Mouse (Mus musculus): ENCODE results near the gene Myo5c. TPM values are rescaled to one million over a fixed set of nuclear protein-coding genes. Genes with fewer than 3 reads are reported as not detected.

Gene Myo5c
- total and polyA plus RNA-seq, 3 experiments, result 0.15 to 0.22 TPM; not detected in 1

DNA sequence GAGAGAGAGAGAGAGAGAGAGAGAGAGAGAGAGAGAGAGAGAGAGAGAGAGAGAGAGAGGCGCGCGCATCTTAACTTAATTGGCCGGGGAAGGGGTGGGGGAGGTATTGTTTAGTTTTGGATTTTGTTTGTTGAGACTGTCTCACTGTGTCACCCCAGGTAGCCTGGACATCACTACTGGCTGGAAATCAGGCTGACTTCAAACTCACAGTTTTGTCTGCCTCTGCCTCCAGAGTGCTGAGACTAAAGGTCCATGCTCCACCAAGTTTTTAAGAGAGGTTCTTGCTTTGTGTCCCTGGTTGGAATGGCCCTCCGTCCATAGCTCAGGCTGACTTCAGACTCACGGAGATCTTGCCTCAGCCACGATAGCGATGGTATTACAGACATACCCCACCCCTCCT, 1.0 kb downstream of the Myo5c start:
- TF ChIP-seq CTCF (IDR thresholded peaks at IDR 0.05; ENCODE audit: low read depth, low read length), result no peak
- no peak for TF ChIP-seq GATA1 (IDR thresholded peaks at IDR 0.05; ENCODE audit: borderline replicate concordance, low read length)
- no peak for TF ChIP-seq POLR2AphosphoS5 (IDR thresholded peaks at IDR 0.05; ENCODE audit: insufficient replicate concordance, low read depth, low read length)
- TF ChIP-seq TAL1 (conservative IDR thresholded peaks at IDR 0.05; ENCODE audit: low read depth, low read length), result no peak
- no peak for TF ChIP-seq GATA2 (IDR thresholded peaks at IDR 0.05; ENCODE audit: borderline replicate concordance, low read depth, low read length)
- Histone ChIP-seq H3K36me3 (replicated peaks) (no peaks in the 10 kb centered on the region), H3K4me1 (ENCODE audit: insufficient read depth, low read depth, low read length) (no peaks in the 10 kb centered on the region), H3K4me3 (ENCODE audit: low read depth, low read length) (no peak overlapping the region), H3K9me3 (replicated peaks) (no peaks in the 10 kb centered on the region), H3K27me3 (ENCODE audit: insufficient read depth, low read length) (peaks cover 7% of the 10 kb centered on the region)
- no peak for ATAC-seq (ENCODE audit: extremely low read depth, insufficient number of reproducible peaks, low FRiP score, poor library complexity, severe bottlenecking)
- no peak for DNase-seq (ENCODE audit: low spot score)

GRCm38 (mm10) chr9:75234271-75234741, 2.5 kb downstream of the Myo5c start:
- Histone ChIP-seq H3K4me3 (ENCODE audit: low read depth, low read length) (no peak overlapping the region), H3K4me1 (ENCODE audit: insufficient read depth, low read depth, low read length) (no peaks in the 10 kb centered on the region), H3K27me3 (ENCODE audit: insufficient read depth, low read length) (peaks cover 11% of the 10 kb centered on the region; the same call in 1 of the 2 replicates), H3K36me3 (replicated peaks) (no peaks in the 10 kb centered on the region), H3K9me3 (replicated peaks) (no peaks in the 10 kb centered on the region)
- ATAC-seq (ENCODE audit: extremely low read depth, insufficient number of reproducible peaks, low FRiP score, poor library complexity, severe bottlenecking) (no peak), DNase-seq (ENCODE audit: low spot score) (no peak)
- no peak for TF ChIP-seq TAL1 (conservative IDR thresholded peaks at IDR 0.05; ENCODE audit: low read depth, low read length)
- TF ChIP-seq GATA2 (IDR thresholded peaks at IDR 0.05; ENCODE audit: borderline replicate concordance, low read depth, low read length), result no peak
- no peak for TF ChIP-seq GATA1 (IDR thresholded peaks at IDR 0.05; ENCODE audit: borderline replicate concordance, low read length)
- TF ChIP-seq POLR2AphosphoS5 (IDR thresholded peaks at IDR 0.05; ENCODE audit: insufficient replicate concordance, low read depth, low read length), result no peak
- TF ChIP-seq CTCF (IDR thresholded peaks at IDR 0.05; ENCODE audit: low read depth, low read length), result no peak

DNA sequence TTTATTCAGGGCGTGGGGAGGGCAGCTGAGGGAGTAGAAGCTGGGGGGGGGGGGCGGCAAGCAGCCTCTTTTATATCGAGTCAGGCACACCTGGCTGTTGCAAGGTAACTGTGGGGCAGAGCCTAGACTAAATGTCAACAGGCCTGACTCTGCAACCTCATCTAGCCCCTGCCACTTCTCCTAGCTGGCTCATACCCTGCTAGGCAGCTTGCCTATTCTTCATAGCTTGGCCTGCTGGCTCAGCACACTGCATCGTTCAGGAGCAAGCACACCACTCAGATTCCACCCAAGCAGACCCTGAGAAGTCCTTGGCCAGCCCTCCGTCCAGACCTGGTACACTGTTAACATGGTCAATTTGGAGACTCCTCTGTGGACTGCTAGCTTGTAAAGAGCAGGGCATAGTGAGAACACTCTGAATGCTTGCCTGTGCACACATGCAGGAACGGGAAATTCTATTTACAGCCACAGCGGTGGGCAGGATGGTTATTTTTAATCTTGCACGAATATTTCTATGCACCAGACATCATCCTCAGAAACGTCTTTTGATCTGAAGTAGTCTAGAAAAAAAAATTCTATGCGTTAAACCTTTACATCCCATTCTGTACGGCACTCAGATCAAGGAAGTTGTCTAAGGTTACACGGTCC, 3.3 kb downstream of the Myo5c start:
- peaks cover 11% of the 10 kb centered on the region; the same call in 1 of the 2 replicates for H3K27me3 ChIP-seq (ENCODE audit: insufficient read depth, low read length)
- no peak overlapping the region for H3K4me3 ChIP-seq (ENCODE audit: low read depth, low read length)
- DNase-seq (ENCODE audit: low spot score) (no peak), ATAC-seq (ENCODE audit: extremely low read depth, insufficient number of reproducible peaks, low FRiP score, poor library complexity, severe bottlenecking) (no peak)
- TF ChIP-seq TAL1 (conservative IDR thresholded peaks at IDR 0.05; ENCODE audit: low read depth, low read length), result no peak
- no peak for TF ChIP-seq GATA2 (IDR thresholded peaks at IDR 0.05; ENCODE audit: borderline replicate concordance, low read depth, low read length)
- TF ChIP-seq GATA1 (IDR thresholded peaks at IDR 0.05; ENCODE audit: borderline replicate concordance, low read length), result no peak
- TF ChIP-seq CTCF (IDR thresholded peaks at IDR 0.05; ENCODE audit: low read depth, low read length), result no peak
- TF ChIP-seq POLR2AphosphoS5 (IDR thresholded peaks at IDR 0.05; ENCODE audit: insufficient replicate concordance, low read depth, low read length), result no peak
- H3K9me3 ChIP-seq (replicated peaks), result no peaks in the 10 kb centered on the region
- H3K4me1 ChIP-seq (ENCODE audit: insufficient read depth, low read depth, low read length), result no peaks in the 10 kb centered on the region
- no peaks in the 10 kb centered on the region for H3K36me3 ChIP-seq (replicated peaks)

DNA sequence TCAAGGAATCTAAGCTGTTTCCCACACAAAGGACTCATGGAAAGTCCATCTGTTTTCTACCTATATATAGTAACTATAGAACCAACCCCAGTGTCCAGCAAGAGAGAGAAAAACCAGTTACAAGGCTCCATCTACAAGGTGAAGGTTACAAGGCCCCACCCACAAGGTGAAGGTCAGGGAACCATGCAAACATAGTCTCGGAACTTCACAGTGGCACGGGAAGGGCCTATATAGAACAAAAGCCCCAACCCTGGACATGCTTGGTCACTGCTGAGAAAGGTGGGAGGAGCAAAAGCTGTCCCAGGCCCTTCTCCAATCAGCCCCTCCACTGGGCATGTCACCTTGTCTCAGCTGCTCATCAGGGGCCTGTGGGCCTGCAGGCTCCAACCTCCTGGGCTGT, 3.9 kb downstream of the Myo5c start:
- H3K9me3 ChIP-seq (replicated peaks), result no peaks in the 10 kb centered on the region
- H3K36me3 ChIP-seq (replicated peaks), result no peaks in the 10 kb centered on the region
- DNase-seq (ENCODE audit: low spot score), result no peak
- H3K4me1 ChIP-seq (ENCODE audit: insufficient read depth, low read depth, low read length), result no peaks in the 10 kb centered on the region
- TF ChIP-seq CTCF (IDR thresholded peaks at IDR 0.05; ENCODE audit: low read depth, low read length), result no peak
- no peak for TF ChIP-seq POLR2AphosphoS5 (IDR thresholded peaks at IDR 0.05; ENCODE audit: insufficient replicate concordance, low read depth, low read length)
- TF ChIP-seq GATA1 (IDR thresholded peaks at IDR 0.05; ENCODE audit: borderline replicate concordance, low read length), result no peak
- no peak for TF ChIP-seq GATA2 (IDR thresholded peaks at IDR 0.05; ENCODE audit: borderline replicate concordance, low read depth, low read length)
- TF ChIP-seq TAL1 (conservative IDR thresholded peaks at IDR 0.05; ENCODE audit: low read depth, low read length), result no peak
- no peak for ATAC-seq (ENCODE audit: extremely low read depth, insufficient number of reproducible peaks, low FRiP score, poor library complexity, severe bottlenecking)
- peaks cover 11% of the 10 kb centered on the region; the same call in 1 of the 2 replicates for H3K27me3 ChIP-seq (ENCODE audit: insufficient read depth, low read length)
- H3K4me3 ChIP-seq (ENCODE audit: low read depth, low read length), result no peak overlapping the region

DNA sequence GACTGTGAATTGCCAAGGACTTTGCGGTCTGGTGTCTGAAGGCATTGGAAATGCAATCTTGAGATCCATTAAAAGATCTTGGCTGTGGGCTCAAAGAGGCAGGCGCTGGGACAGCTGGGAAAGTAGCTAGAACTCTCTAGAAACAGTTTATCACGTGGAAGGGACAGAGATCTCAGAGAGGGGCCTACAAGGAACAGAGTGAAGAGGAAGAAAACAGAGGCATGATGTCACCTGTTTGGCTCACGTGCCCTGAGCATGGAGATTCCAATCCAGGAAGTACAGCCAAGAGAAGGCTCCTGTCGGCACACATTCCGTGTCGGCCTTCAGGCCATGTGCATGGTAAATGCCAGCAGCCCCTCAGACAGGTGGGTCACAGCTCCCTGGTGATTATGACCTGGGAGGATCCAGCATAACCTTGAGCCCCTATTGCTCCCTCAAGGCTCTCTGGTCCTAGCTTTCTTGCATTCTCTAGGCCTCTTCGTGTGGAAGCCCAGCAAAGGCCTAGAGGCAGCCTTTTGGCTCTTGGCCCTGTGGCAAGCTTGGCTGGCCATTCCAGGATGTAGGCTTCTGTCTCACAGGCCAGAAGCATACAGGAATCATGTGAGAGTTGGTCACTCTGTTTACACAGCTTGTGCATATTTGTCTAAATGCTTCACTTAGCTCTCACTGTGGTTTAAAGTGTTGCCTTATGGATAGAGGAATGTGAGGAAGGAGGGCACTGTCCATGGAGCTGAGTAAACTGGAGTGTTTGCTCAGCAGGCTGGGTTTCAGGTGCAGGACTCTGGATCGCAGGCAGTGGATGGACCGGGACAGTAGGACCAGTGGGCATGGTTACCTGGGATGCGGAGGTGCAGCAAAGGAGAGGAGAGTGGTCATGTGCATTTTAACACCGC, 4.8 kb downstream of the Myo5c start:
- Histone ChIP-seq H3K36me3 (replicated peaks) (no peaks in the 10 kb centered on the region), H3K4me3 (ENCODE audit: low read depth, low read length) (no peak overlapping the region), H3K9me3 (replicated peaks) (no peaks in the 10 kb centered on the region), H3K27me3 (ENCODE audit: insufficient read depth, low read length) (peaks cover 13% of the 10 kb centered on the region; the same call in 1 of the 2 replicates), H3K4me1 (ENCODE audit: insufficient read depth, low read depth, low read length) (no peaks in the 10 kb centered on the region)
- DNase-seq (ENCODE audit: low spot score), result no peak
- no peak for TF ChIP-seq GATA1 (IDR thresholded peaks at IDR 0.05; ENCODE audit: borderline replicate concordance, low read length)
- TF ChIP-seq GATA2 (IDR thresholded peaks at IDR 0.05; ENCODE audit: borderline replicate concordance, low read depth, low read length), result no peak
- TF ChIP-seq POLR2AphosphoS5 (IDR thresholded peaks at IDR 0.05; ENCODE audit: insufficient replicate concordance, low read depth, low read length), result no peak
- no peak for TF ChIP-seq TAL1 (conservative IDR thresholded peaks at IDR 0.05; ENCODE audit: low read depth, low read length)
- no peak for TF ChIP-seq CTCF (IDR thresholded peaks at IDR 0.05; ENCODE audit: low read depth, low read length)
- ATAC-seq (ENCODE audit: extremely low read depth, insufficient number of reproducible peaks, low FRiP score, poor library complexity, severe bottlenecking), result no peak

DNA sequence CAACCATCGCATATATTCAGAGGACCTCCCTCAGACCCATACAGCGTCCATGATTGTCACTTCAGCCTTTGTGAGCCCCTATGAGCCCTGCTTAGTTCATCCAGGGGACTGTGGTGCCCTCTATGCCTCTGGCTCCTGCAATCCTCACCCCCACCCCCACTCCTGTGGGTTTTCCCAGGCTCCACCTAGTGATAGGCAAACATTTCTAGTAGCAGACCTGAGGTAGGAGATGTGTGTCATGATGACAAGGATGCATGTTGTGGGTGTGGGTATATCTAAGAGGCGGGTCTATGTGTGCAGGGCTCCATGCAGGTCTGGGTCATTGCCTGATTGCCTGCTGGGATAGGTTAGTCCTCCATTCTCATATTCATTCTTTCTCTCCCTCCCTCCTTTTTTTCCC, 6.4 kb downstream of the Myo5c start:
- Histone ChIP-seq H3K4me1 (ENCODE audit: insufficient read depth, low read depth, low read length) (no peaks in the 10 kb centered on the region), H3K4me3 (ENCODE audit: low read depth, low read length) (no peak overlapping the region), H3K27me3 (ENCODE audit: insufficient read depth, low read length) (peaks cover 9% of the 10 kb centered on the region; the same call in 1 of the 2 replicates), H3K9me3 (replicated peaks) (no peaks in the 10 kb centered on the region), H3K36me3 (replicated peaks) (no peaks in the 10 kb centered on the region)
- DNase-seq (ENCODE audit: low spot score) (no peak), ATAC-seq (ENCODE audit: extremely low read depth, insufficient number of reproducible peaks, low FRiP score, poor library complexity, severe bottlenecking) (no peak)
- no peak for TF ChIP-seq POLR2AphosphoS5 (IDR thresholded peaks at IDR 0.05; ENCODE audit: insufficient replicate concordance, low read depth, low read length)
- no peak for TF ChIP-seq TAL1 (conservative IDR thresholded peaks at IDR 0.05; ENCODE audit: low read depth, low read length)
- no peak for TF ChIP-seq GATA2 (IDR thresholded peaks at IDR 0.05; ENCODE audit: borderline replicate concordance, low read depth, low read length)
- TF ChIP-seq CTCF (IDR thresholded peaks at IDR 0.05; ENCODE audit: low read depth, low read length), result no peak
- no peak for TF ChIP-seq GATA1 (IDR thresholded peaks at IDR 0.05; ENCODE audit: borderline replicate concordance, low read length)
